Mouse (Mus musculus): Measurements from ENCODE around the gene Tmem232.
"Not testable (repeated sequence)": the region's sequence is repeated elsewhere in the genome, so short reads cannot be mapped to it uniquely, and the experiment has no call there.

The Tmem232 gene

DNA sequence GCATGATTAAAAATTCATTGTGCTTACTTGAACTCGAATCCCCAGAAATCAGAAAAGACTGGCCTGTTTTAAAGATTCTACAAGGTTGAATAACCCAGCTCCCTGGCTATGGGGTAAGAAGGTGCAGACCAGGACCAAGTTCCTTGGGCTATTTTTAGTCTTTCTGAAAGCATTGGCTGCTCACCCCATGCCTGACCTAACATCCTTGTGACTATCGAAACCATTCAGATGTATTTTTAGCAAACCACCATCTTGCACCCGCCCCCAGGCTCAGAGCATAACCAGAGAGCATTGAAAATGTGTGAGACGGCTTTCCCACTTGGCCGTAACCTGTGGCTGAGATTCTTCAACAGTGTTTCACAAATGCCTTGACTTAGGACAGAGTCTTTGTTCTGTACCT lies 13.1 kb downstream of the Tmem232 start:
- DNase-seq (ENCODE audit: low spot score) = no peak

GRCm38 (mm10) chr17:65513517-65513916 lies 27.1 kb downstream of the Tmem232 start:
- DNase-seq (ENCODE audit: low spot score) = no peak

DNA sequence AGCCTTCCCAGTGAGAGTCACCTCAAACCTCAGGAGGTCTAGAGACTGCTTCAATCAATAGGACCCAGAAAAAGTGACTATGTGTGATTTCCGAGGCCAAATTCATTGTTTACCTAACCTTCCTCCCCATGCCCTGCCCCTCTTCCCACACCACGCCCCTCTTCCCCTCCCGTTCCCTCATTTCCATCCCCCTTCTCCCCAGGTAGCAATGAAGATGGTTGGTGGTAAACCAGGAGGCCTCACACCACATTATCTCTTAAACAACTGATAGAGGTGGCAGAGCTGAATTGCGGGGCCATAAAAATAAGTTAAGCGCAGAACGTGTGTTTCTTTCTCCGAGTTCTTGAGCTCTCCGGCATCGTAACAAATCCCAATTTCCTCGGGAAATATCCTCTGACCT lies 55.9 kb downstream of the Tmem232 start:
- no peak for DNase-seq (ENCODE audit: low spot score)

GRCm38 (mm10) chr17:65476747-65477146 lies 63.8 kb downstream of the Tmem232 start:
- no peak for DNase-seq (ENCODE audit: low spot score)

DNA sequence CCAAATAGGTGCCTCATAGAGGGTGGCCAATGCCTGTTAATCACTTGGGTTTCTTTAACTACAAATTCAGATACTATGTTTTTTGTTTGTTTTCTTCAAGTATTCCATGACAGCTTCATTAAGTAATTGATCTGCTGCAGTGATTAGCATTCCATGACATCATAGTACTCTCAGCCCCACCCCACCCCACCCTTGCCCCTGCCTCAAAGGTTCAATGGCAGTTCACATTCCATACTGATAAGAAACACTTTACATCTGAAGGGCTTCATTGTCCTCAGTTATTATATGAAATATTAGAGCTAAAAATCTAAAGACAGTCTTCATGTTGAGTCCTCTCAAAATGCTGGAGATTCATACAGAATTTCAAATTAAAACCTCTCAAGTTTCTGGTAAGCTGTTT lies 89.8 kb downstream of the Tmem232 start:
- DNase-seq (ENCODE audit: low spot score) = no peak

- not testable (repeated sequence) for DNase-seq (ENCODE audit: low spot score)
Observed at GRCm38 (mm10) chr17:65437906-65438305, 102.7 kb downstream of the Tmem232 start.

DNA sequence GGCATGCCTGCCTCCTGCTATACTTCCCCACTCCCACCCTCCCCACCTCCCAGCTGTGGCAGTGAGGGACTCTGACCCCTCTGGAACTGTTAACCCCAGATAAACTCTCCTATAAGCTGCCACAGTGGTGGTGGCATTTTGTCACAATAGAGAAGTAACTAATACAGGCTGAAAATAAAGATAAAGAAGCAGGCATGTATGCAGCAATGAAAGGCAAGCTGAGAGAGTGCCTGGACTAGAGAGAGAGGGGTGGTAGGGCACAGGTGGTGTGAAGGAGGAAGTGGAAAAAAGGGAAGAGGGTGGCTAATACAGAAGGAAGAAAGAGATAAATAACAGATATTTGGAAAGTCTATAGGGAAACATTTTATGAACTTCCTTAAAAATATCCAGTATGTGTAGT lies 121.5 kb downstream of the Tmem232 start:
- DNase-seq (ENCODE audit: low spot score) = no peak

GRCm38 (mm10) chr17:65405309-65405708 lies 135.3 kb downstream of the Tmem232 start:
- no peak for DNase-seq (ENCODE audit: low spot score)

- DNase-seq (ENCODE audit: low spot score) = peak; percentile 5
Observed at GRCm38 (mm10) chr17:65400914-65401313, 139.7 kb downstream of the Tmem232 start.

- DNase-seq (ENCODE audit: low spot score) = no peak
Observed at GRCm38 (mm10) chr17:65384411-65384962, 156.1 kb downstream of the Tmem232 start.

DNA sequence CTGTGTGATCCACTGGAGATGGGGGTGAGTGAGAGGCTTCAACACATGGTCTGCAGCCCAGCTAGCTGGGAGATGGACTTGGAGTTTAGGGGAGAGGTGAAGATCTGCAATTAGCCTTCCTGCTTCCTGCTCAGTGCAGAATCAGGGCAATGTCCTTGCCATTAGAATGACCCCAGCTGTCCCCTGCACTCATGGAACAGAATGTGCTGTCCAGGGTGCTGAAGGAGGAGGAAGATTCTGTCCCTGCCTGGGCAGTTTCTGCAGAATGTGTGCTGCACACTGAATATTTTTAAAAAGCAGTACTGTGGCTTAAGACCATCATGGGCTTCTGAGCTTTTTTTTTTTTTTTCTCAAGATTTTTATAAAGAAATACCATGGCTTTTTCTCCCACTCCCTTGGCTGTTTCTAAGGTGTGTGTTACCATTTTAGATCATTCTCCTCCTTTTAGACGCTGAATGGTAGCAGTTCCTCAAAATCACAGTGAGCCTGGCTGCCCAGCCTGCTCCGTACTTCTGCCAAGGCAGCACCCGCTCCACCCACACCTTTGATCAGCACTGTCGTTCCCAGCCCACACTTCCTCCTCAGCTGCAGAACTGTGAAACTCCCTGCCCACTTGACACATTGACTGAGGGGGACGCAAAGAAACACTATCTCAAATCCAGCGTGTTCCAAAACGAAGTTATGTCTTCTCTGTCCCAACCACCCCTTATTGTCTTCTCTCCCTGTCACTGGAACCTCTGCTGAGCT lies 170.4 kb downstream of the Tmem232 start:
- DNase-seq (ENCODE audit: low spot score) = peak; percentile 17

- DNase-seq (ENCODE audit: low spot score) = no peak
Observed at GRCm38 (mm10) chr17:65365535-65366254, 174.9 kb downstream of the Tmem232 start.

DNA sequence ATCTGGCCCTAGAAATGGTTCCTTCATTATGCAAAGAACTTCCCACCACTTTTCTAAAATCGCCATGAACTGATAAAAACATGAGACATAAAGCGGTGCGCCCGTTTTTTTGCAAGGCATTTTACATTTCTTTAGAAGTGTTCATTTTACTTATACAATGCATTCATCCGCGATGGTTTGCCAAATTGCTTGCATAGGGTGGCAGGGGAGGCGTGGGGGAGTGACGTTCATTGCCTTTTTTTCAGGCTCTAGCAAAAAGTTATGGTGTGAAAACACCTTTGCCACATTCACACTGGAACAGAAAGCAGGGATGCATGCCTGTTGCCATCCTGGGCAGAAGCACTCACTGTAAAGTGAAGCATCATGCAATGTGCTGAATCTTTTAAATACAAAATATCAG lies 188.7 kb downstream of the Tmem232 start:
- no peak for DNase-seq (ENCODE audit: low spot score)

GRCm38 (mm10) chr17:65340016-65340415 lies 200.6 kb downstream of the Tmem232 start:
- DNase-seq (ENCODE audit: low spot score) = no peak

DNA sequence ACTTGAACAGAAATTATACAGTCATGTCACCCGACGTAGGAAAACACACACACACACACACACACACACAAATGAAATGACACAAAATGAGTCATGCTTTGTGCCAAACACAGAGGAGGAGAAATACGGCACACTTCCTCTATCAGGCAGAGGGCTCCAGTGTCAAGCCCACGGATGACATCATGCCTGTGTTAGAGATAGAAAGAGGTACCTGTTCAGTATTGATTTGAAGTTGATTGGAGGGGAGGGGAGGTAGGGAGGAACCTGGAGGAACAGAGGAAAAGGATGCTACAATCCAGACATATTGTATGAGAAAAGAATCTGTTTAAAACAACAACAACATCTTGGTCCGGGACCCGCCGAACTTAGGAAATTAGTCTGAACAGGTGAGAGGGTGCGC lies 209.8 kb downstream of the Tmem232 start:
- no peak for DNase-seq (ENCODE audit: low spot score)

DNA sequence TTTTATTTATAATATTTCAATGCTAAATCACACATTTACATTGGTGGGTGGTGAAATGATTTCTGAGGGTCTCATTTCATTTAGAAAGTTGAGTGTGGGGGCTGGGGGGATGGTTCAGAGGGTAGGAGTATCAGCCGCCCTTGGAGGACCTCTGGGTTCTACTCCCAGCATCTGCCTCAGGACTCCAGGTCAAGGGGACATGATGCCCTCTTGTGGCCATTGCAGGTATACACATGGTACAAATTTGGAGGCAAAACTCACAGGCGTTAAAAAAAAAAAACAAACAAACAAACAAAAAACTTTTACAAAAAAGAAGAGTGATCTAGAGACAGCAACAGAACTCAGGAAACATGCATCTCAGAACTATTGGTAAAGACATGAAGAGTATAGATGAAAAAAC lies 215.3 kb downstream of the Tmem232 start:
- DNase-seq (ENCODE audit: low spot score) = no peak

GRCm38 (mm10) chr17:65320623-65321022 lies 220.0 kb downstream of the Tmem232 start:
- no peak for DNase-seq (ENCODE audit: low spot score)

- DNase-seq (ENCODE audit: low spot score) = no peak
Observed at GRCm38 (mm10) chr17:65299946-65300345, 240.6 kb downstream of the Tmem232 start.

GRCm38 (mm10) chr17:65297831-65298230 lies 242.8 kb downstream of the Tmem232 start:
- DNase-seq (ENCODE audit: low spot score) = no peak

DNA sequence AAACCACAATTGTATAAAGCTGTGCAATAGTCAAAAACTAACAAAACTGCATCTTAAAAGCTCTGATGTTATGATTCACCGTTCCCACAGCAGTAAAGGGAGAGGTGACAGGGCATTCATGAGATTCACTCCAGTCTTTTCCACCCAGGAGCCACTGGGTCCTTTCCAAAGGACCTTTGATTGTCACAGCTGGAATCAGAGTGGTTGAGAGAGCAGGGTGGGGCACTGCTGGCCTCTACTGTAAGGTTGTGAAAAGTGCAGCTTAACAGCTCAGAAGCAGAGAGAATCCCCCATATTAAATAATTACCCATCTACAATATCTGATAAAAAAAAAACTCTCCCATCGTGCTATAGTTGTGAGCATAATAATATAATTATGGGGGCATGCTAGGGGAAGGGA lies 288.4 kb downstream of the Tmem232 start:
- peak; percentile 23 for DNase-seq (ENCODE audit: low spot score)

DNA sequence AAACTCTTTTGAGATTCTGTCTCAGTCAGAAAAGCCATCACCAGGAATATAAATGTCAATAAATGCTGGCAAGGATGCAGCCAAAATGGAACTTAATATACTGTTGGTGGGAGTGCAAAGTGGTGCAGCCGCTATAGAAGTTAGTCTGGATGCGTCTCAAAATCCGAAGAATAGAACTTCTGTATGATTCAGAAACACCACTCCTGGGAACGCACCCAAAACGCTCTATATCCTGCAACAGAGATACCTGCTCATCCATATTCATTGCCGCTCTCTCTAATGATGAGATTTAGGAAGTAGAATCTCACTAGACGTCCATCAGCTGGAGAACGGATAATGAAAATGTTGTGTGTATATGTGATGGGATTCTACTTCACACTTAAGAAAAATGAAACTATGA lies 290.3 kb downstream of the Tmem232 start:
- no peak for DNase-seq (ENCODE audit: low spot score)

DNA sequence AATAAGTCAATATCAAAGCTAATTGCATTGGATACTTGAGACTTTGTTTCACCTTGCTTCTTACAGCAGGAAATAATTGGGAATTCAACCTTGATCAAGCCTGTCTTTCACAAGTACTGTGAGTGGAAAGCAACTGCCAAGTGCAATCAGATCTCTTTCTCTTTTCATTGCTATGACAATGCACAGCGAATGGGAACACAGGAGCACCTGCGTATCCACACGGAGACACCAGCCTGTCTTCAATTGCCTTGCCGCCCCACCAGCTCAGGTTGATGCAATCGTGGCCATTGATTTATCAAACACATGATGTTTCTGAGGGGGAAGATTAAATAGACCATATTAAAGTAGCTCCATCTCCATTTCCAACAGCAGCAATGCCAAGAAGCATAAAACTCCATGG lies 296.9 kb downstream of the Tmem232 start:
- no peak for DNase-seq (ENCODE audit: low spot score)

- no peak for DNase-seq (ENCODE audit: low spot score)
Observed at GRCm38 (mm10) chr17:65225347-65225916, 315.1 kb downstream of the Tmem232 start.

Data from ovary, postnatal 36 days (tissue).